Mouse (Mus musculus) neural tube, embryonic 11.5 days (tissue): Measurements from ENCODE around the gene Ccdc162. TPM values are rescaled to one million over a fixed set of nuclear protein-coding genes. Genes with fewer than 3 reads are reported as not detected.

ENCODE experiments used
- ATAC-seq: fragments of 200-750 bp; cut with Nextera tagmentation; 2 replicates; pipeline ENCODE4 v1.8.0; 2017; ENCODE audit warnings: moderate number of reproducible peaks, mild to moderate bottlenecking, moderate TSS enrichment, moderate library complexity; ENCODE audit not compliant: insufficient read depth, low FRiP score, low TSS enrichment
- DNase-seq: peaks from one replicate; pipeline ENCODE4 v3.0.0-alpha.2; 2015; ENCODE audit warnings: low spot score
- H3K27ac ChIP-seq: fragments of 300-500 bp; sonication (generic); 2 replicates; pipeline ENCODE4 v1.5.1; 2014; ENCODE audit warnings: low read depth, mild to moderate bottlenecking, low read length
- H3K27me3 ChIP-seq: fragments of 300-500 bp; sonication (generic); 2 replicates; pipeline ENCODE4 v1.6.1; 2014; ENCODE audit warnings: mild to moderate bottlenecking, low read length, mixed read lengths; ENCODE audit not compliant: control insufficient read depth, insufficient read depth
- H3K36me3 ChIP-seq: fragments of 300-500 bp; sonication (generic); 2 replicates; pipeline ENCODE4 v1.6.1; 2014; ENCODE audit warnings: mild to moderate bottlenecking, low read length, moderate library complexity, mixed read lengths; ENCODE audit not compliant: control insufficient read depth, insufficient read depth
- H3K4me1 ChIP-seq: fragments of 300-500 bp; sonication (generic); 2 replicates; pipeline ENCODE4 v1.6.1; 2014; ENCODE audit warnings: low read length, mixed read lengths; ENCODE audit not compliant: control insufficient read depth, insufficient read depth
- H3K4me2 ChIP-seq: fragments of 300-500 bp; sonication (generic); 2 replicates; pipeline ENCODE4 v1.6.1; 2014; ENCODE audit warnings: low read depth, mild to moderate bottlenecking, moderate library complexity
- H3K4me3 ChIP-seq: fragments of 300-500 bp; sonication (generic); 2 replicates; pipeline ENCODE4 v1.5.1; 2014; ENCODE audit warnings: low read depth, low read length
- H3K9ac ChIP-seq: fragments of 300-500 bp; sonication (generic); 2 replicates; pipeline ENCODE4 v1.6.1; 2014; ENCODE audit warnings: mild to moderate bottlenecking, low read length
- H3K9me3 ChIP-seq: fragments of 300-500 bp; sonication (generic); 2 replicates; pipeline ENCODE4 v1.6.1; 2016; ENCODE audit warnings: low read length; ENCODE audit not compliant: control insufficient read depth
- WGBS: fragments of 180-500 bp; shearing (Covaris S2); extraction: QIAGEN DNeasy Blood & Tissue Kit; methylation state at CpG from one replicate; pipeline ENCODE4 v1.1.7; 2014; 5-methylcytosine and 5-hydroxymethylcytosine counted together
- polyA plus RNA-seq: library from polyadenylated mRNA; unstranded; fragments of >200 nt; fragmentation: Nextera tagmentation; extraction: Ambion mirVana; gene quantifications from 2 replicates; pipeline ENCODE4 v1.2.1, GENCODE M21; 2014

Ccdc162 gene
- polyA plus RNA-seq: 0.28 and 0.58 TPM in 2 replicates

GRCm38 (mm10) chr10:41716029-41716897 lies at the start of gene Ccdc162:
Ccdc162 (minus strand) TSS chr10:41716634.
- ATAC-seq (no peak; the same call in 1 of the 2 replicates), DNase-seq (peak; percentile 20)
- no peak within 1 kb of the TSS for H3K27ac ChIP-seq

DNA sequence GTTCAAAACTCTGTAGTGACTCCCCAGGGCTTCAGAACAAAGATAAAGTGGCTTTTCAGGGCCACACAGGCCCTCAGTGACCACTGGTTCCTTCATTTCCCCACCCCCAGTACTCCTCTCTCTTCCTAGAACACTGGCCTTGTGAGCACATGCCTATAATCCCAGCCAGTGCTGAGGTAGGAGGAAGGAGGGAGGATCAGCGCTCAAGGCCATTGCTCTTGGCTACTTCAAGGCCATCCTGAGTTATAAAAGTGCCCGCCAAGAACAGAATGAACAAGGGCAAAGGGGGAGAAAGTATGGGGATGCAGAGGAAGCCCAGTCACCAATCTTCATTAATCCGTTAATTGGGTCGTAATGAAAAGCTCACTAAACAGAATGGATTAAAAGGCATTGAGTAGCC lies 49.2 kb upstream of the Ccdc162 start:
- H3K27ac ChIP-seq: no peak overlapping the region
- no peak overlapping the region for H3K4me3 ChIP-seq
- H3K9me3 ChIP-seq: no peaks in the 10 kb centered on the region
- no peak overlapping the region for H3K9ac ChIP-seq
- DNase-seq (no peak), ATAC-seq (no peak)
- no peak overlapping the region for H3K4me2 ChIP-seq
- H3K36me3 ChIP-seq: no peaks in the 10 kb centered on the region
- whole genome bisulfite sequencing: 95% methylated on average over 4 of the region's 4 CpGs
- H3K4me1 ChIP-seq: no peaks in the 10 kb centered on the region
- H3K27me3 ChIP-seq: no peaks in the 10 kb centered on the region

More at GRCm38 (mm10) chr10:41716029-41716897, at the start of gene Ccdc162:
- Histone ChIP-seq H3K4me1 (peaks cover 9% of the 10 kb centered on the region; the same call in 1 of the 2 replicates), H3K4me2 (no peak within 1 kb of the TSS), H3K27me3 (no peaks in the 10 kb centered on the region), H3K9ac (no peak within 1 kb of the TSS), H3K4me3 (no peak within 1 kb of the TSS), H3K36me3 (no peaks in the 10 kb centered on the region), H3K9me3 (no peaks in the 10 kb centered on the region)
- WGBS: 54% methylated on average over 15 of the region's 15 CpGs

DNA sequence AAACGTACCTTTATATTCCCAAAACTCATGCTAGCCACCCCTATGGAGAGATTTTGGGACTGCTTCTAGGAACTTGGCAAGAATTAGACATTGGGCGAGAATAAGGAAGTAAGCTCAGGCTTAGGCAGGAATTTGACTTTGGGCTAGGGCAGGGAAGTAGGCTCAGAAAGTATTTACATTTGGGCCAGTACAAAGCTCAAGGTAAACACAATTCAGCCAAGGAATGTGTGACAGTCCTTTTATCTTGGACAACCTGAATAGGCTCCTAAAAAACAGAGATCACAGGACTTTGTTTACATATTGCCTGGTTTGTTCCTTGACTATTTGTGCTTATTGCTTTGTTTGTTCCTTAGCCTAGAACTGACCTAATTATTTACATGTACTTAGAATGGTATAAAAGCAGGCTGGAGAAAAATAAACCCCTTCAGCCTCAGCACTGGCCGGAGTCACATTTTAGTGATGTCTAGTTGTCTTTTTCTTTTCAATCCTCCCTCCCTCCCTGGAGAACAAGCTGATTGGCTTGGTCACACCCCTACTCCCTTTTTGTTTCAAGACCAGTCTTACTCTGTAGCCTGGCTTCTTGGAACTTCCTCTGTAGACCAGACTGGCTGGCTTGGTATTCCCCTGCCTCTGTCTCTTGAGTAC lies 47.4 kb upstream of the Ccdc162 start:
- H3K4me3 ChIP-seq: no peak overlapping the region
- H3K4me2 ChIP-seq: no peak overlapping the region
- no peak overlapping the region for H3K27ac ChIP-seq
- DNase-seq: no peak
- no peaks in the 10 kb centered on the region for H3K9me3 ChIP-seq
- H3K9ac ChIP-seq: no peak overlapping the region
- no peak for ATAC-seq
- WGBS: 82% methylated on average over 3 of the region's 3 CpGs
- H3K27me3 ChIP-seq: no peaks in the 10 kb centered on the region
- no peaks in the 10 kb centered on the region for H3K36me3 ChIP-seq
- H3K4me1 ChIP-seq: no peaks in the 10 kb centered on the region

- DNase-seq (no peak), ATAC-seq (no peak)
- Histone ChIP-seq H3K4me1 (no peaks in the 10 kb centered on the region), H3K27ac (no peak overlapping the region), H3K9ac (no peak overlapping the region), H3K9me3 (no peaks in the 10 kb centered on the region), H3K4me3 (no peak overlapping the region), H3K27me3 (no peaks in the 10 kb centered on the region), H3K4me2 (no peak overlapping the region), H3K36me3 (no peaks in the 10 kb centered on the region)
- WGBS: 69% methylated on average over 3 of the region's 3 CpGs
Observed at GRCm38 (mm10) chr10:41760866-41761265, 44.4 kb upstream of the Ccdc162 start.

- Histone ChIP-seq H3K4me2 (no peak overlapping the region), H3K36me3 (no peaks in the 10 kb centered on the region), H3K4me1 (no peaks in the 10 kb centered on the region), H3K27ac (no peak overlapping the region), H3K4me3 (no peak overlapping the region), H3K9me3 (no peaks in the 10 kb centered on the region), H3K9ac (no peak overlapping the region), H3K27me3 (no peaks in the 10 kb centered on the region)
- DNase-seq (no peak), ATAC-seq (no peak)
Observed at GRCm38 (mm10) chr10:41758041-41758440, 41.6 kb upstream of the Ccdc162 start.

DNA sequence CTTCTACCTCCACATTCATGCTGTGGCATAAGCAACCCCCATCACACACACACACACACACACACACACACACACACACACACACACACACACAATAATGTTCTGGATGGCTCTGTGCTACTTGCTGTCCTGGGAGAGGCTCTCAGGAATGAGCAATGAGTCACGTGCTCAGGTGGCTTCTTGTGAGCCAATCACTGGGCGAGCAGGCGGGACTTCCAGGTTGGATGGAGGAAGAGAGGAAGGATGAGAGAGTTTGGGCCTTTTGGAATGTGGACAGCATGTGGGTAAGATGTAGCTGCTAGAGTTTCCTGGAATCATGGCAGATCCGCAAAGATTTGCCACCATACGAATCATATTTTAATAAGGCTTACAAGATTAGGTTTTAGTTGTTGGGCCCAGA lies 40.8 kb upstream of the Ccdc162 start:
- no peaks in the 10 kb centered on the region for H3K27me3 ChIP-seq
- ATAC-seq (no peak), DNase-seq (no peak)
- no peak overlapping the region for H3K4me3 ChIP-seq
- WGBS: 90% methylated on average over 5 of the region's 5 CpGs
- no peak overlapping the region for H3K9ac ChIP-seq
- no peaks in the 10 kb centered on the region for H3K36me3 ChIP-seq
- no peaks in the 10 kb centered on the region for H3K4me1 ChIP-seq
- no peaks in the 10 kb centered on the region for H3K9me3 ChIP-seq
- no peak overlapping the region for H3K27ac ChIP-seq
- H3K4me2 ChIP-seq: no peak overlapping the region

DNA sequence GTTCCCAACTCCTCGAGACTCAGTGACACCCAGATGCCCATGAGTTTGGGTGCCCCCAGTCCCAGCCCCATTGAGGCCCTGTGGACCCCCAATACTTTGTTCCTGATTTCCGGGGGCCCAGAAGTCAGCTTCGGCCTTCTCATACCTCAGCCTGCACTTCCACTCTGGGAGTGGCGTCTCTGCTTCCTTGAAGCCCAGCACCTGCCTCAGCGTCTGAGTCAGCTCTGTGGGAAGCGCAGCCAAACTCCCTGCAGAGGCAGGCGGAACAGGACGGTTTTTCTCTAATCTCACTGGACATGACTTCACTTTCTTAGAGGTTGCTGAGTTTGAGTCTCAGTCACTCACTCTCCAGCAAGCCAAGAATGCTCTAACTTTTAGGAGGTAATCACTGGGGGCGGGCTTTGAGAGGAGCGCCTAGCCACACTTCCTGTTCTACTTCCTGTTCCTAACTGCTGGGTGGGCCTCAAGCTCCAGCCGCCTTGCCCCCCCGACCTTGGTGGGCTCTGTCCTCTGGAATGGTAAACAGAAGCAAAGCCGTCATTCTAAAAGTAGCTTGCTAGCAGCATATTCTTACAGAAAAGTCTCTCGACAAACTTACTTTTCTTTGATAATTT lies 35.5 kb upstream of the Ccdc162 start:
- Histone ChIP-seq H3K9ac (no peak overlapping the region), H3K27ac (no peak overlapping the region), H3K4me1 (no peaks in the 10 kb centered on the region), H3K9me3 (no peaks in the 10 kb centered on the region), H3K4me3 (no peak overlapping the region), H3K36me3 (no peaks in the 10 kb centered on the region), H3K27me3 (no peaks in the 10 kb centered on the region), H3K4me2 (no peak overlapping the region)
- ATAC-seq: no peak
- no peak for DNase-seq
- 90% methylated on average over 14 of the region's 14 CpGs for WGBS

GRCm38 (mm10) chr10:41749306-41749705 lies 32.9 kb upstream of the Ccdc162 start:
- WGBS: 82% methylated on average over 3 of the region's 3 CpGs
- H3K9me3 ChIP-seq: no peaks in the 10 kb centered on the region
- DNase-seq: no peak
- H3K4me3 ChIP-seq: no peak overlapping the region
- no peaks in the 10 kb centered on the region for H3K4me1 ChIP-seq
- no peak for ATAC-seq
- no peaks in the 10 kb centered on the region for H3K36me3 ChIP-seq
- no peak overlapping the region for H3K9ac ChIP-seq
- no peaks in the 10 kb centered on the region for H3K27me3 ChIP-seq
- no peak overlapping the region for H3K4me2 ChIP-seq
- H3K27ac ChIP-seq: no peak overlapping the region
